Comparison of ENCODE assay signal across 11 mouse cellular contexts in the genomic region with DNA sequence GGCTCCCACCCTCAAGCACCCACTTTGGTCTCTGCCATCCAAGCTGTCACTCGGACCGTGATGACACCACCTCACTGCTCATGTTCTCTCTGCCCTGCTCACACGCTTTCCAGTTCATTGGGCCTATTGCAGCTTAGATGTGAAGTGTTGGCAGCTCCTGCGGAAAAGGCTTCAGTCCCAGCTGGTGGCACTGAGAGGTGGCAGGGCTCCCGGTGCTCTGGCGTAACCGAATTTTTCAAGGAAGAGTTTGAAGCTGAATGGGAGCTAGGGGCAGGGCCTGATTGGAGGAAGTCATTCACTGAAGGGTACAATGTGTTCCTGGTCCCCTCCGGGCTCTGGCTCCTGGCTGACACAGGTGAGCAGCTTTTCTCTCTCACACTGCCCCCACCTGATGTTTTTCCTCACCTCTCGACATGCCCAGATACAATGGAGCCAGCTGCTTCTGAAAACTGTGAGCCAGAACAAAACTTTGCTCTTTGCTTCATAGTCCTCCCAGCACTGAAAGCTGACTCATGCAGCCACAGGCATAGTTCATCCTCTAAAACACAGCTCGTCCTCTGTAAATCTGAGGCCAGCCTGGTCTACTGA. TPM values are rescaled to one million over a fixed set of nuclear protein-coding genes. Genes with fewer than 3 reads are reported as not detected.
A peak's percentile ranks its signal among the peaks of the same experiment; 100 is the strongest.
DNase-seq lines count a peak whose midpoint lies in the region; ATAC-seq lines count a peak whose summit lies in the region.
"Had no signal": no experiment of that assay in that cellular context is flagged by ENCODE, and none has a peak within 500 bp of the region (broad histone marks: within the 10 kb centered on the region; RNA-seq: fewer than 3 reads in every experiment).

No protein-coding gene starts in this region.

- DNase-seq in forebrain, embryonic 10.5 days (ENCODE audit: extremely low spot score, low spot score) = no peak
- no peak for DNase-seq in kidney, adult 18-20 months
- DNase-seq in right cerebral cortex, adult 18-20 months = peak; percentile 43
- DNase-seq in right cerebral cortex, postnatal 25 days = no peak
- peak; percentile 50 for DNase-seq in lung, postnatal 36 days

- no peak for ATAC-seq in forebrain, embryonic 12.5 days (ENCODE audit: low FRiP score)
- ATAC-seq in kidney, embryonic 14.5 days (ENCODE audit: low FRiP score, low TSS enrichment) = no peak
- ATAC-seq in intestine, embryonic 15.5 days = no peak

- peaks cover 85% of the 10 kb centered on the region for H3K36me3 ChIP-seq in forebrain, embryonic 12.5 days (replicated peaks)
- peaks cover 87% of the 10 kb centered on the region for H3K36me3 ChIP-seq in forebrain, embryonic 10.5 days (replicated peaks)
- H3K36me3 ChIP-seq in kidney, embryonic 14.5 days (ENCODE audit: control insufficient read depth, insufficient read depth, low read length) = peaks cover 53% of the 10 kb centered on the region
- peaks cover 25% of the 10 kb centered on the region for H3K36me3 ChIP-seq in intestine, embryonic 15.5 days

- H3K27me3 ChIP-seq in forebrain, embryonic 12.5 days = no peaks in the 10 kb centered on the region
- no peaks in the 10 kb centered on the region for H3K27me3 ChIP-seq in forebrain, embryonic 10.5 days (ENCODE audit: poor library complexity, severe bottlenecking)
- H3K27me3 ChIP-seq in kidney, embryonic 14.5 days (ENCODE audit: control insufficient read depth, insufficient read depth, low read length) = no peaks in the 10 kb centered on the region
- no peaks in the 10 kb centered on the region for H3K27me3 ChIP-seq in intestine, embryonic 15.5 days (replicated peaks)
- H3K27me3 ChIP-seq: heart, embryonic 13.5 days; neural tube, embryonic 13.5 days; stomach, embryonic 15.5 days had no signal

- peaks cover 3% of the 10 kb centered on the region; the same call in 1 of the 2 replicates for H3K4me1 ChIP-seq in forebrain, embryonic 12.5 days
- no peaks in the 10 kb centered on the region for H3K4me1 ChIP-seq in forebrain, embryonic 10.5 days
- 0 out of 2 replicates have a peak, but pooled peaks cover 2% of the 10 kb centered on the region for H3K4me1 ChIP-seq in kidney, embryonic 14.5 days (ENCODE audit: control insufficient read depth, insufficient read depth, low read length)
- no peaks in the 10 kb centered on the region for H3K4me1 ChIP-seq in intestine, embryonic 15.5 days (replicated peaks)
- H3K4me1 ChIP-seq: neural tube, embryonic 13.5 days; stomach, embryonic 15.5 days had no signal

- H3K4me3 ChIP-seq in forebrain, embryonic 12.5 days (replicated peaks) = no peak overlapping the region
- H3K4me3 ChIP-seq in forebrain, embryonic 10.5 days = no peak overlapping the region
- no peak overlapping the region for H3K4me3 ChIP-seq in kidney, embryonic 14.5 days (ENCODE audit: low read length)
- no peak overlapping the region for H3K4me3 ChIP-seq in intestine, embryonic 15.5 days (replicated peaks)
- H3K4me3 ChIP-seq: heart, embryonic 13.5 days; neural tube, embryonic 13.5 days; stomach, embryonic 15.5 days had no signal

- no peak overlapping the region for H3K9ac ChIP-seq in forebrain, embryonic 12.5 days
- H3K9ac ChIP-seq in kidney, embryonic 14.5 days (ENCODE audit: low read depth, low read length) = peak overlapping the region; percentile 7; the same call in 1 of the 2 replicates
- H3K9ac ChIP-seq in intestine, embryonic 15.5 days = no peak overlapping the region
- H3K9ac ChIP-seq: heart, embryonic 13.5 days; neural tube, embryonic 13.5 days; stomach, embryonic 15.5 days had no signal

- 81% methylated on average over 10 of the region's 10 CpGs for WGBS in forebrain, embryonic 12.5 days
- 85% methylated on average over 10 of the region's 10 CpGs for WGBS in forebrain, embryonic 10.5 days
- 86% methylated on average over 10 of the region's 10 CpGs for WGBS in kidney, embryonic 14.5 days
- 87% methylated on average over 10 of the region's 10 CpGs for WGBS in intestine, embryonic 15.5 days

- H3K4me2 ChIP-seq in forebrain, embryonic 12.5 days = no peak overlapping the region
- no peak overlapping the region for H3K4me2 ChIP-seq in kidney, embryonic 14.5 days (replicated peaks; ENCODE audit: low read depth, low read length)
- no peak overlapping the region for H3K4me2 ChIP-seq in intestine, embryonic 15.5 days (replicated peaks)
- H3K4me2 ChIP-seq: neural tube, embryonic 13.5 days; stomach, embryonic 15.5 days had no signal

- H3K27ac ChIP-seq in forebrain, embryonic 12.5 days = peak overlapping the region; percentile 50; the same call in 1 of the 2 replicates
- no peak overlapping the region for H3K27ac ChIP-seq in forebrain, embryonic 10.5 days
- no peak overlapping the region for H3K27ac ChIP-seq in kidney, embryonic 14.5 days (ENCODE audit: low read depth, low read length)
- no peak overlapping the region for H3K27ac ChIP-seq in intestine, embryonic 15.5 days
- H3K27ac ChIP-seq: neural tube, embryonic 13.5 days; stomach, embryonic 15.5 days had no signal

- no peaks in the 10 kb centered on the region for H3K9me3 ChIP-seq in forebrain, embryonic 12.5 days
- no peaks in the 10 kb centered on the region for H3K9me3 ChIP-seq in forebrain, embryonic 10.5 days
- no peaks in the 10 kb centered on the region for H3K9me3 ChIP-seq in kidney, embryonic 14.5 days (ENCODE audit: control insufficient read depth, low read length)
- no peaks in the 10 kb centered on the region for H3K9me3 ChIP-seq in intestine, embryonic 15.5 days
- H3K9me3 ChIP-seq: heart, embryonic 13.5 days; neural tube, embryonic 13.5 days; stomach, embryonic 15.5 days had no signal

RNA-seq across cellular contexts. Expression of a gene that starts 44.5 kb away (rescaled TPM):
- polyA plus RNA-seq in forebrain, embryonic 12.5 days (2016; fragmentation: Nextera tagmentation; extraction: Ambion mirVana) = 0.21 and 0.27 TPM in 2 replicates
- polyA plus RNA-seq in forebrain, embryonic 10.5 days (2016; fragmentation: Nextera tagmentation; extraction: Ambion mirVana) = 0.10 and 0.22 TPM in 2 replicates
- polyA plus RNA-seq in kidney, embryonic 14.5 days (2014; fragmentation: Nextera tagmentation; extraction: Ambion mirVana) = 0.46 and 1.0 TPM in 2 replicates
- polyA plus RNA-seq in intestine, embryonic 15.5 days (2015; fragmentation: Nextera tagmentation; extraction: Ambion mirVana) = 0.95 and 1.1 TPM in 2 replicates

Comparison
In these comparisons a context has a peak if more than half of its experiments do, and no peak if none do; other contexts are left out.
1. DNase-seq: peak in right cerebral cortex, adult 18-20 months (single experiment) and lung, postnatal 36 days (single experiment); none in forebrain, embryonic 10.5 days (single experiment), kidney, adult 18-20 months (single experiment) and right cerebral cortex, postnatal 25 days (single experiment).